Mouse (Mus musculus) ovary, adult 18-20 months (tissue): ENCODE results near the gene Bglap3.

Source experiments
- DNase-seq: peaks from one replicate; pipeline ENCODE4 v3.0.0; 2022; ENCODE audit warnings: low spot score, mixed read lengths

Gene Bglap3

GRCm38 (mm10) chr3:88335436-88336053 is 37.0 kb downstream of the Bglap3 start:
- no peak for DNase-seq

GRCm38 (mm10) chr3:88334902-88335435 is 37.6 kb downstream of the Bglap3 start:
- no peak for DNase-seq

GRCm38 (mm10) chr3:88334029-88334658 is 38.4 kb downstream of the Bglap3 start:
- DNase-seq: no peak

GRCm38 (mm10) chr3:88331282-88331681 is 41.3 kb downstream of the Bglap3 start:
- no peak for DNase-seq

- DNase-seq: no peak
These were observed 43.6 kb downstream of the Bglap3 start for GRCm38 (mm10) chr3:88328956-88329355.

GRCm38 (mm10) chr3:88324951-88325405 is 47.6 kb downstream of the Bglap3 start, which contains the start of gene Glmp:
Glmp (plus strand) TSS chr3:88325023.
- no peak for DNase-seq
